Mouse (Mus musculus) neural tube, embryonic 10.5 days (tissue): ENCODE results near the gene Nmnat3.
"Not testable (repeated sequence)": the region's sequence is repeated elsewhere in the genome, so short reads cannot be mapped to it uniquely, and the experiment has no call there.

ENCODE experiments used
- DNase-seq: peaks from one replicate; pipeline ENCODE4 v3.0.0-alpha.2; 2017; ENCODE audit warnings: low spot score; ENCODE audit errors: extremely low spot score

Gene Nmnat3

DNA sequence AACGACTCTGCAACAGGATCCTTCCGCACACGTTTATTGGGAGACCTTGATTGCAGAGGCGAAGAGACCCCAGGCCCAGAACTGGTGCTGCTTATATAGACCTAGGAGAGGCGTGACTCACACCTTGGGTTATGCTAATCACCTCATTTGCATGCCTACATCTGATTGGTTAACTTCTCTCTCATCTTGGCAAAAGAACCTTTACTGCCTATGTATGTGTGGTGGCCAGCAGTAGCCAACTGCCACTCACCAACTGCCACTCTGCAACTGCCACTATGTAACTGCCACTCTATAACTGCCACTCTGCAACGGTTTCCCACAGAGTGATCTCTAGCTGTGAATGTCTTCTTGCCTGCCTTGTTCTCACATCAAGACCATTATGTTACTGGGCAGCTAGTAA lies at the start of gene Nmnat3:
TSS of gene Nmnat3 (plus strand) at position 301 of the 400 bp plus-strand sequence.
- DNase-seq = not testable (repeated sequence)

GRCm38 (mm10) chr9:98243481-98243880 lies 43.8 kb upstream of the Nmnat3 start:
- DNase-seq = no peak

- peak; percentile 29 for DNase-seq
Observed at GRCm38 (mm10) chr9:98244223-98244622, 43.0 kb upstream of the Nmnat3 start.

GRCm38 (mm10) chr9:98245226-98245625 lies 42.0 kb upstream of the Nmnat3 start:
- no peak for DNase-seq

- DNase-seq = no peak
Observed at GRCm38 (mm10) chr9:98246351-98246750, 40.9 kb upstream of the Nmnat3 start.

DNA sequence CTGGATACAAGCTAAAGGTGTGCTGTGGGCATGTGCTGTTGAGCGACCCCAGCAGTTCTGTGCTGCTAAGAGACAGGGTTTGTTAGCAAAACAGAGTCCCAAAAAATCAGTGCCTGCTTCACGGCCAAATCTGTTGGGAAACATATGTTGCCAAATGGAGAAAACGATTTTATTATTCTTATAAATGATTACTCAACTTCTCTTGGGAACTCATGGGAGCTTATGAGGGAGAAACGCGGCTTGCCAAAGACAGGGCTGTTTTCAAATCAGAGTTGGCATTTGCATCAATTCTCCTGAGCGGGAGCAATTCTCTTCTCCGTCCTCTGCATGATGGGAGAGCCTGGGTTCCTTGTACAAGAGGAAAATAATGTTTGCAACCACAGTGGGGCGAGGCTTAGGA lies 27.0 kb upstream of the Nmnat3 start:
- DNase-seq = no peak

DNA sequence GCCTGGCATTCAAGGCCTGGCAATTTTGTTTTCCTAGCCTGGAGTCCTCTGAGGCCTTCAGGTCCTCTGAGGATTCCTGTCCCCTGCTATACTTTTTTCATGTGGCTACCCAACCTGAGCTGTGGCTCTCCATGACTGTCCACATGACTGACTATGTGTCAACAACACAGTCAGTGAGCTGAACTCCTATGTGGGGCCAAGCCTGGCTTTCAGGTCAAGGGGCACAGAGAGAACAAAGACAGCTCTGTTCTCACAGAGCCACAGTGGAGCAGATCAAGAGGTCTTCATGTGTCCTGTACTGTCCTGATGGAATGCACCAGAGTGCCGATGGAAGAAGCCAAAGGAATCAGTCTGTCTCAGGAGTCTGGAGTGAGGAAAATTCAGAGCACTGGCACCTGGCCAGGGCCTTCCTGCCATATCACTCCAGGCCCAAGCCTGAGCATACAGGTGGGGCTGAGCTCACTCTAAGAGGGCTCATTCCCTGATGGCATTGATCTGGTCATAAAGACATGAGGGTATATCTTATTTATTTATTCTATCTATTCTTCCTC lies 25.7 kb upstream of the Nmnat3 start:
- peak; percentile 22 for DNase-seq

- no peak for DNase-seq
Observed at GRCm38 (mm10) chr9:98264916-98265315, 22.3 kb upstream of the Nmnat3 start.

GRCm38 (mm10) chr9:98272734-98273133 lies 14.5 kb upstream of the Nmnat3 start:
- DNase-seq = no peak

DNA sequence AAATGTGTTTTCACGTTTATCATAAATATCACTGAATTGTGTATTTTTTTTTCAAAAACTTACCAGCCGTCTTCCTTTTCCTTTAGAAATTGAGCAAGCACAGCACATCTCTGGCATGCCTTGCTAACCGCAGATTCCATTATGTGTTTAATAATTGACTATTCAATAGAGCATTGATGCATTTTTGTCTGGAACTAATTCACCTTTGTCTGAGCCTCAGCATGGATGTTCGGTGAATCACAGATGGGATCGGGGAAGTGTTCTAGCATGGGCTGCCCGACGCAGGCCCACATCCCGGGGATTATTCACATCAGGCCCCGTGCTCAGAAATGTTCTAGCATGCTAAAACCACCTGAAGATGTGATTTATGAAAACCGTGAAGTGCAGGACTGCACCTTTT lies 12.2 kb upstream of the Nmnat3 start:
- no peak for DNase-seq

- DNase-seq = no peak
Observed at GRCm38 (mm10) chr9:98280162-98280561, 7.1 kb upstream of the Nmnat3 start.

GRCm38 (mm10) chr9:98285606-98286301 lies 1.5 kb upstream of the Nmnat3 start:
- no peak for DNase-seq

DNA sequence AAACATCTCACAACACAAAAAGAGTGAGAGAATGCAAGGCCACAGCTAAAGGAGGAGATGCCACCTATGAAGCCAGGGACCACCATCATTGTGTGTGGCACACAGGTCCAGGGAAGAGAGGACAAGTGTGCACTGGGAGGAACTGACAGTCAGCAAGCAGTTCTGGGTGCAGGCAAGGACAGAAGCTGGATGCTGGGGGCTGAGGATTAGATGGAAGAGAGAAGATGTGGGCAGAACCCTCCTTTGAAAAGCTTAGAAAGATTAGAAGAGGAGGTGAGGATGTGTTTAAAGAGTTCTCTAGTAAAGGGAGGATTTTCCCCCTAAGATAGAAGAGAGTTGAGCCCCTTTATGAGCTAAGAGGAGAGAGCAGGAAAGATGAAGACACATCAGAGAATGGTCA lies 2.4 kb downstream of the Nmnat3 start:
- DNase-seq = no peak

GRCm38 (mm10) chr9:98290591-98290990 lies 3.4 kb downstream of the Nmnat3 start:
- DNase-seq = no peak

DNA sequence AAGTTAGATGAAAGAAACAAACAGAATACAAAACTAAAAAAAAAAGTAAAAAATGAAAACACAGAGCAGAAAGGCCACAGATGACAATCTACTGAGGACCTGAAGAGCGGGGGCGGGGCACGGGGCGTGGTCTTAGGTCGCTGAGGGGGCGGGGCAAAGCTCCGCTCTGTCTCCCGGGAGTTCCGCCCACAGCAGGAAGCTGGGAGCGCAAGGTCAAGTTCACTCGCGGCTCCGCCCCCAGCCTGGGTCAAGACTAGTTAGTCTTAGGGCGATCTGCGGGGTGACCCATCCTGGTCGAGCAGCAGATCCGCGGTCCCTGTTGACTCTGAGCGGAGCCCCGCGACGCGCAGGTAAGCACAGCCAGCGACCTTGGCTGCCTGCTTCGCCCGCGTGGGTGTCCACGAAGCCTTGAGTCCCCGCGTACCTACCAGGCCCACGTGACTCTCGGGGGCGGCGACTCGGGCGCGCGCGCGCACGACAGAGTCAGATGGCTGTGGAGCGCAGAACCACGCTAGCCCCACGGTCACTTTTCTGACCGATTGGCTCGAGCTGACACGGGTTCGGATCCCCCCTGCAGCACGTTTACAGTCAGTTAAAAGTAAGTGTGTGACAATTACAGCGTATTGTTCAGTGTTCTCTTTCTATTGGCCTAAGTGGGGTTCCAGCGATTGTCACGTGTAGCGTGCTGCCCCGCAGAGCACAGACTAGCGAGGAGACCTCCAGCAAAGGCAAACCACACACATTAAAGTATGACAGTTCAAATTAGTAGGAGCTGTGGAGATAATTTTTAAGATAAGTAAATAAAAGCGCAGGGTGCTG lies 9.4 kb downstream of the Nmnat3 start:
- DNase-seq = peak; percentile 87

- no peak for DNase-seq
Observed at GRCm38 (mm10) chr9:98297234-98297936, 10.2 kb downstream of the Nmnat3 start.

DNA sequence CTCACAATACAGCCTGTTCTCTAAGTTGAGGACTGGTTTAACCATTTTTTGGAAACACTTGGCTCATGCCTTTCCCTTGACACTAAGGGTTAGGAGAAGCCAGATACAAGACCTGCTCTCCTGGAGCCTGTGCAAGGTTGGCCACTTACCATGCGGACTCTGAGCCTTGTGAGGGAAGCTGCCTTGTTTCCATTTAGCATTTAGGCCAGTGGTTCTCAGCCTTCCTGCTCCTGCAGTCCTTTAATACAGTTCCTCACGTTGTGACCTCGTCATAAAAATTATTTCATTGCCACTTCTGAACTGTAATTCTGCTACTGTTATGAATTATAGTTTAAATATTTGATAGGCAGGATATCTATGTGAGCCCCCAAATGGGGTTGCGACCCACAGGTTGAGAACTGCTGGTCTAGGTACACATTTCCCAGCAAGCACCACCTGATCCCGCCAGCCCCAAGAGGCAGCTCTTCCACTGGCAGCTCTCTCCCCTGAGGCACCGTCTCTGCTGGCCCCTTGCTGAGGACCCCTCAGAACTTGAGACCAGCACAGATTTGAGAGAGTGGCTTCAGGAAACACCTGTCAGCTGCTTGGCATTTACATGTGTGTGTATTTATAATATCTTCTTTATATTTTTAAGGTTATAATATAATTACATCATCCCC lies 10.8 kb downstream of the Nmnat3 start:
- no peak for DNase-seq

GRCm38 (mm10) chr9:98298761-98299160 lies 11.5 kb downstream of the Nmnat3 start:
- DNase-seq = no peak

DNA sequence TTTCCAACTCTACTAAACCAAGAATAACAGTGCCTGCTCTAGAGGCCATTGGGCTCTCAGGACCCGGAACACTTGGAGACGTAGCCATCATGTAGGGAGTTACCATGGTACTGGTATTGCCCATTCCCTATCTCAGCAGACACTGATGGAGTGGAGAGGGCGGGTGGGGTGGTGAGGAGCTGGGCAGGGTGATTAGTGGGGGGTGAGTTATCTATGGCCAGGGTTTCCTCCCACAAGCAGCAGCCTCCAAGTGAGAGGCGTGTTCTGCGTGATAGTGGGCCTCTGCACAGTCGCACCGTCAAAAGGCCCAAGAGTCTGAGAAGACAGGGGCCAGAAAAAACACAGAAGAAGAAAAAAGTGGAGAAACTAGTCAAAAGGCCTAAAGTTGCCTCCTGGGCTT lies 12.0 kb downstream of the Nmnat3 start:
- DNase-seq = no peak

DNA sequence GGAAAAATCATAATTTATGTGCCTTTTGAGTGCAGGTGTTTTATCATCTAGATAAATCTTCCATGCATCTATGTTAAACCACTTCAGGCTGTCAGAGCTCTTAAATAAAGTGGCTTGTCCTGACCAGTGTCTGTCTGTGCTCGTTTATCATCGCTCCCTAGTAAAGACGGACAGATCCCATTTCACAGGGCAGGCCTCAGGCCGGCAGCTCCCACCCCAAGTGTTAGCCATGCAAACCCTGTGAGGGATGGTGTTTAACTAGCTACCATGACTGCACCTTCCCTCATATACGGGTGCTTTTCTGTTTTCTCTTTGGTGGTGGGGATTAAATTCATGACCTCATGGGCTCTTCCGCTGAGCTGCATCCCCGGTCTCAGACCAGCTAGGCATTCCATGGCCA lies 13.3 kb downstream of the Nmnat3 start:
- DNase-seq = no peak

- no peak for DNase-seq
Observed at GRCm38 (mm10) chr9:98307011-98307410, 19.8 kb downstream of the Nmnat3 start.
